In genomic region chr13:103881200-103881599, GRCm38 (mm10) we compare ENCODE assay signal across 17 mouse cellular contexts.
"Had no signal": no experiment of that assay in that cellular context is flagged by ENCODE, and none has a peak within 500 bp of the region (broad histone marks: within the 10 kb centered on the region; RNA-seq: fewer than 3 reads in every experiment).

No protein-coding gene starts in this region.

- H3K4me2 ChIP-seq: lung, embryonic 14.5 days; midbrain, embryonic 12.5 days; neural tube, embryonic 13.5 days; neural tube, embryonic 15.5 days had no signal

- H3K27ac ChIP-seq: liver, embryonic 14.5 days; midbrain, embryonic 10.5 days; midbrain, embryonic 12.5 days; neural tube, embryonic 13.5 days; neural tube, embryonic 15.5 days had no signal

- H3K36me3 ChIP-seq: neural tube, embryonic 15.5 days had no signal

- ATAC-seq: midbrain, embryonic 16.5 days had no signal

- H3K9me3 ChIP-seq: megakaryocyte, embryonic 14.5 days; midbrain, embryonic 10.5 days; midbrain, embryonic 12.5 days; neural tube, embryonic 13.5 days; neural tube, embryonic 15.5 days had no signal

- H3K4me1 ChIP-seq: midbrain, embryonic 10.5 days; midbrain, embryonic 12.5 days; neural tube, embryonic 15.5 days had no signal

- H3K4me3 ChIP-seq: megakaryocyte, embryonic 14.5 days; midbrain, embryonic 10.5 days; midbrain, embryonic 12.5 days; myocyte; neural tube, embryonic 13.5 days; neural tube, embryonic 15.5 days had no signal

- H3K9ac ChIP-seq: liver, embryonic 14.5 days; lung, embryonic 14.5 days; midbrain, embryonic 12.5 days; neural tube, embryonic 13.5 days; neural tube, embryonic 15.5 days had no signal

- DNase-seq: lung, adult 18-20 months; lung, embryonic 14.5 days; lung, postnatal 10 days; lung, postnatal 4 days; midbrain, embryonic 14.5 days; right cerebral cortex, postnatal 14 days; thymus, adult 18-20 months; thymus, postnatal 25 days; thymus, postnatal 4 days had no signal

- H3K27me3 ChIP-seq: megakaryocyte, embryonic 14.5 days; midbrain, embryonic 12.5 days; neural tube, embryonic 13.5 days; neural tube, embryonic 15.5 days had no signal
